Mouse (Mus musculus): Measurements from ENCODE around the gene Dscaml1. TPM values are rescaled to one million over a fixed set of nuclear protein-coding genes. Genes with fewer than 3 reads are reported as not detected.

The Dscaml1 gene
- polyA plus RNA-seq, 1 experiment from 2014 or later = 0.55 TPM

DNA sequence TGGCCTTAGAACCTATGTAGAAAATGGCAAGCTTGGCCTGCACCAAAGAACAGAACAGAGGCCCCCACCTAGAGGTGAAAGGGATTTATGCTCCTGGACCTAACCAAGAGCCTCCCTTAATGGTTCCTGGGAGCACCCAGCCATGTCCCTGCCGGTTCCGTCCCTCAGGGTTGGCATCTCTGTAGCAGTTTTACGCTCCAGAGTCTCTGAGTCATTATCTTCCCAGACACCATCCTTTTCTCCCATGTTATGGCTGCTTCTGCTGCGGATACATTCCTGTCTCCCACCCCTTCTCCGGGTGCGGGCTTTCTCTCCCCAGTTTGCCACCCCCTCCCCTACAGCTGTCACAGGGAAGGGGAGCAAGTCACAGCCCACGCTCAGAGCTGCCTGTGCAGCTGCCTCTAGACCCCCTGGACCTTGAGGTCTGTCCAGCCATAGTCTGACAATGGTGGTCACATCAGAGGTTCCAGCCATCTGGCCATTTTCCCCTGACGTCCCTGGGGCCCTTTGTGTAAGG lies 108.1 kb downstream of the Dscaml1 start:
- no peak overlapping the region for H3K9ac ChIP-seq (ENCODE audit: low read length)
- peaks cover 0 to 3% of the 10 kb centered on the region in 2 experiments; a peak in 2 of 4 replicates for H3K4me1 ChIP-seq (ENCODE audit: control insufficient read depth in 2 of 2, insufficient read depth in 2 of 2, low read length in 2 of 2)
- WGBS = 73% methylated on average over 8 of the region's 8 CpGs
- no peak overlapping the region for H3K27ac ChIP-seq (replicated peaks in 1 of 2; ENCODE audit: control insufficient read depth in 1 of 2, insufficient read depth in 1 of 2, low read depth in 2 of 2, low read length in 2 of 2)
- H3K9me3 ChIP-seq (ENCODE audit: control insufficient read depth, low read length) = no peaks in the 10 kb centered on the region
- H3K27me3 ChIP-seq (ENCODE audit: control insufficient read depth, insufficient read depth, low read length) = no peaks in the 10 kb centered on the region; the same call in 1 of the 2 replicates
- H3K4me2 ChIP-seq (ENCODE audit: low read length) = no peak overlapping the region
- H3K4me3 ChIP-seq (ENCODE audit: control insufficient read depth in 1 of 2, insufficient read depth in 1 of 2, low read depth in 1 of 2, low read length in 2 of 2) = no peak overlapping the region
- no peaks in the 10 kb centered on the region for H3K36me3 ChIP-seq (ENCODE audit: control insufficient read depth, insufficient read depth, low read length)
- no peak for ATAC-seq (ENCODE audit: insufficient number of reproducible peaks, insufficient read depth, low FRiP score, low read depth)

DNA sequence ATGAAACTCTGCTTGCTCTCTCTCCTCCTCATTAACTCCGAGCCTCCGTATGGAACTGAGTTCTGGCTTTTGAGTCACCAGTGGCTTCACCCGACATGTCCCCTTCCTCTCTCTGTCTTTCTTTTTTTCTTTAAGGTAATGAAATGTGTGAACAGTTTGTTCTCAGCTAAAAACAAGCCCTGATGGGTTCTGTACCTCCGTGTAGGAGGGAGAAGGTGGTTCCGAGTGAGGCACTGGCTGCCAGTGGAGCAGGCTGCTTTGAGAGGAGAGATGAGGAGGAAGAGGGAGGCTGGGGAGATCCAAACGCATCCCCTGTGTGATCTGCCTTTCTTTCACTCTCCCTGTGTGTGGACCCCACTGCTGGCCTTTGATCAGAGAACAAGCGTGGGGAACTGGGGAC lies 111.2 kb downstream of the Dscaml1 start:
- Histone ChIP-seq H3K36me3 (ENCODE audit: control insufficient read depth, insufficient read depth, low read length) (no peaks in the 10 kb centered on the region), H3K27me3 (ENCODE audit: control insufficient read depth, insufficient read depth, low read length) (no peaks in the 10 kb centered on the region; the same call in 1 of the 2 replicates), H3K4me2 (ENCODE audit: low read length) (no peak overlapping the region), H3K4me1 (ENCODE audit: control insufficient read depth in 2 of 2, insufficient read depth in 2 of 2, low read length in 2 of 2) (no peaks in the 10 kb centered on the region), H3K9me3 (ENCODE audit: control insufficient read depth, low read length) (no peaks in the 10 kb centered on the region), H3K27ac (replicated peaks in 1 of 2; ENCODE audit: control insufficient read depth in 1 of 2, insufficient read depth in 1 of 2, low read depth in 2 of 2, low read length in 2 of 2) (no peak overlapping the region), H3K4me3 (ENCODE audit: control insufficient read depth in 1 of 2, insufficient read depth in 1 of 2, low read depth in 1 of 2, low read length in 2 of 2) (no peak overlapping the region), H3K9ac (ENCODE audit: low read length) (no peak overlapping the region)
- ATAC-seq (ENCODE audit: insufficient number of reproducible peaks, insufficient read depth, low FRiP score, low read depth) = no peak
- 72% methylated on average over 7 of the region's 7 CpGs for WGBS

DNA sequence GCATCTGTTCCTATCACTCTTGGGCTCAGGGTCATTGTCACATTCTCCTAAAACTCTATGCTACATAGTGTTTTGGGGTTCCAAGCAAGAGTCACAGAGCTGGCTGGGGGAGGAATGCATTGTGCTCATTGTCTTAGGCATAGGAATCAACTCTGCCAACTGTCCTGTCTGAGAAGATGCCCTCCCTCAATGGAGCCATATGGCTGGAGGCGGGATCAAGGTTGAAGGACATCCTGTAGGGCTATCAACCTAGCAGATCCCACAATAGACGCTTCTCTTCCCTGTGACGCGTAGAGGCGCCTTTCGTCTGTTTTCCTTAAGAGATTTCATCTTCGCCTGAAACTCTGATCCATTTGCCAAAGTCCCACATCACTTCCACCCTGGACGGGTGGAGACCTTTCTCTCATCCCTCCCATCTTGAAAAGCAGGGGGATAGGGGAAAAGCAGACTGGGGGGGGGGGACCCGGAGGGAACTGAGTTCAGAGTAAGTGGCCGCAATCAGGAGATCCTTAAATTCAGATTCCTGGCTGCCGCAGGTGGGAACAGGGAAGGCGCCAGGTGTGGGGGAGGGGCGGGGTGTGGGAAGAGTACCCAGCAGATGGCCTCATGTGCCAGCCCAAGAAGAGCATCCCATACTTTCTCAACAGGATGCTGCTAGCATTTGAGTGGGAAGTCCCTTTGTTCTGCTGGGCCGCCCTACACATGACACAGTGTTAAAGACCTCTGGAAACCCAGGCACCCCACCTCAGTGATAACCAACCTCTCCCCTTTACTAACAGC lies 113.0 kb downstream of the Dscaml1 start:
- Histone ChIP-seq H3K9ac (ENCODE audit: low read length) (no peak overlapping the region), H3K36me3 (ENCODE audit: control insufficient read depth, insufficient read depth, low read length) (no peaks in the 10 kb centered on the region), H3K9me3 (ENCODE audit: control insufficient read depth, low read length) (no peaks in the 10 kb centered on the region), H3K4me1 (ENCODE audit: control insufficient read depth in 2 of 2, insufficient read depth in 2 of 2, low read length in 2 of 2) (no peaks in the 10 kb centered on the region), H3K4me2 (ENCODE audit: low read length) (no peak overlapping the region), H3K27ac (replicated peaks in 1 of 2; ENCODE audit: control insufficient read depth in 1 of 2, insufficient read depth in 1 of 2, low read depth in 2 of 2, low read length in 2 of 2) (no peak overlapping the region), H3K27me3 (ENCODE audit: control insufficient read depth, insufficient read depth, low read length) (no peaks in the 10 kb centered on the region; the same call in 1 of the 2 replicates), H3K4me3 (ENCODE audit: control insufficient read depth in 1 of 2, insufficient read depth in 1 of 2, low read depth in 1 of 2, low read length in 2 of 2) (no peak overlapping the region)
- WGBS = 73% methylated on average over 14 of the region's 14 CpGs
- ATAC-seq (ENCODE audit: insufficient number of reproducible peaks, insufficient read depth, low FRiP score, low read depth) = no peak

DNA sequence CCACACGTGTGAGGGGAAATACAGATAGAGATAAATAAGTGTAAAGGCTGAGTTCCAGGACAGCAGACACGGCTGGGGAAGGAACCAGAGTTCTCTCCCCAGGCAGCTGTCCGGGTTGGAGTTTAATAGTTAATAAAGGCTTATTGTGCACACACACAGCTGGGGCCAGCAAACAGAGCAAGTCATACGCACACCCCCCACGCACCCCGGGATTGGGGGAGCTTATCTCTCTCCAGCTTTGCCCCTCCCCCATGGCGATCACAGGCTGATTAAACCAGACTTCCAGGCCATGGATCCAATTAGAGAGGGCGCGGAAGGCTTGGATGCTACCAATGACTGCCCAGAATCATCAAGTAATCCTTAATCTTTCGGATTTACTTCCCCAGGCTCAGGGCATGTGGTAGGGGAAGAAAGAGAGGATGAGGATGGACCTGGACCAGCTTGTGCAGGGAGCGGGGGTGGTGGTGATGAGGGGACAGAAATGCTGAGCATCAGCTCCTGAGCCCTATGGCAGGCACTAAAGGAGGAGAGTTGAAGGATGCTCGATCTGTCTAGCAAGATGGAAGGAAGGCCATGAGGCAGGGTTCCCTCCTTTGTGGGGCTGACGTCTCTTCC lies 119.7 kb downstream of the Dscaml1 start:
- no peak for ATAC-seq (ENCODE audit: insufficient number of reproducible peaks, insufficient read depth, low FRiP score, low read depth)
- H3K9me3 ChIP-seq (ENCODE audit: control insufficient read depth, low read length) = no peaks in the 10 kb centered on the region
- no peaks in the 10 kb centered on the region for H3K36me3 ChIP-seq (ENCODE audit: control insufficient read depth, insufficient read depth, low read length)
- no peaks in the 10 kb centered on the region; the same call in 1 of the 2 replicates for H3K27me3 ChIP-seq (ENCODE audit: control insufficient read depth, insufficient read depth, low read length)
- no peak overlapping the region for H3K4me2 ChIP-seq (ENCODE audit: low read length)
- H3K4me1 ChIP-seq (ENCODE audit: control insufficient read depth in 2 of 2, insufficient read depth in 2 of 2, low read length in 2 of 2) = no peaks in the 10 kb centered on the region
- WGBS = 57% methylated on average over 13 of the region's 13 CpGs
- no peak overlapping the region for H3K9ac ChIP-seq (ENCODE audit: low read length)
- no peak overlapping the region for H3K4me3 ChIP-seq (ENCODE audit: control insufficient read depth in 1 of 2, insufficient read depth in 1 of 2, low read depth in 1 of 2, low read length in 2 of 2)
- no peak overlapping the region for H3K27ac ChIP-seq (replicated peaks in 1 of 2; ENCODE audit: control insufficient read depth in 1 of 2, insufficient read depth in 1 of 2, low read depth in 2 of 2, low read length in 2 of 2)

DNA sequence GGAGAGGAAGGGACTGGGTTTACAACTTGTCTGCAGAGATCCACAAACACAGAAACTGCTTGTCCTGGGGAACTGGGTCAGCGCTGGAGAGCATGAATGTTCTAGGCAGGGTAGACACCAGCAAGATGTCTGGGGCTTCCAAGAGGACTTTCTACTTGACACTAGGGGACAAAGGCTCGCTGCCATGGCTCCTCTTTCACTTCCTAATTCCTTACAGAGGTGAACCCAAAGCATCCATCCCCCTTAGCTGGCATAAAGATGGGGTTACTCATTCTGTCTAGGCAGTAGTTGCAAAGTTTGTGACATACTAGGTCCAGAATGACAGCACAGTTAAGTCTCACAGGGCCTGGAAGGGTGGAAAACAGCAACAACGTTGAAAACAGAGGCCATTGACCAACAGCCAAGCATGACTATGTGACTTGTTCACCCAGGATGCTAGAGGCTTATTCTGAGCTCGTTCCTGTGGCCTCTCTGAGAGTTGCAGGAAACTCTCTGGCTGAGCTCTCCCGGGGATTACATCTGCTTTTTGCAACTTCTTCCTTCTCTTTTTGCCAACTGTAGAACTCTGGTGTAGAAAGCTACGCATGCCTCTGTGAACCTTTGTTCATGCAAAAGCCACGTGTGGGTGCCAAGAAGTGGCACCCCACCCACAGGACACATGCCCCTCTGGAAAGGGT lies 120.6 kb downstream of the Dscaml1 start:
- Histone ChIP-seq H3K4me2 (ENCODE audit: low read length) (no peak overlapping the region), H3K4me1 (ENCODE audit: control insufficient read depth in 2 of 2, insufficient read depth in 2 of 2, low read length in 2 of 2) (no peaks in the 10 kb centered on the region), H3K27ac (replicated peaks in 1 of 2; ENCODE audit: control insufficient read depth in 1 of 2, insufficient read depth in 1 of 2, low read depth in 2 of 2, low read length in 2 of 2) (no peak overlapping the region), H3K9me3 (ENCODE audit: control insufficient read depth, low read length) (no peaks in the 10 kb centered on the region), H3K9ac (ENCODE audit: low read length) (no peak overlapping the region), H3K4me3 (ENCODE audit: control insufficient read depth in 1 of 2, insufficient read depth in 1 of 2, low read depth in 1 of 2, low read length in 2 of 2) (no peak overlapping the region), H3K36me3 (ENCODE audit: control insufficient read depth, insufficient read depth, low read length) (no peaks in the 10 kb centered on the region), H3K27me3 (ENCODE audit: control insufficient read depth, insufficient read depth, low read length) (no peaks in the 10 kb centered on the region)
- WGBS = 68% methylated on average over 7 of the region's 7 CpGs
- no peak for ATAC-seq (ENCODE audit: insufficient number of reproducible peaks, insufficient read depth, low FRiP score, low read depth)

DNA sequence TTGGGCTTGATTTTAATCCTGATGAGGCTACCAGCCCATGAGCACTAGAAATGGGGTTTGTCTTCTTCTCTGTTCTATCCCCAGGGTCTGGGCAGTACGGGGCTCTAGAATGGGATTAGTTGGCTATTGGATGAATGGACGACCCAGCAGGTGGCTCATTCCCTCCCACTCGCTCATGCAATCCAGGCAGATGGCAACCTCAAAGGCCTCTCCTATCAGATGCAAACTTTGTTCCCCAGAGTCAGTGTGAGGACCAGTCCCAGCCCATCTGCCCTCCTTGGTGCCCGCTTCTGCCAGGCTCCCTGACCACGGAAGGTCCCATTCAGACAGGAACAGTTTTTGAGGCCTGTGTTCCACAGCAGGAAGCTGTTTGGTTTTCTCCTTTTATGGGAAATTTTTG lies 123.4 kb downstream of the Dscaml1 start:
- Histone ChIP-seq H3K4me3 (ENCODE audit: control insufficient read depth in 1 of 2, insufficient read depth in 1 of 2, low read depth in 1 of 2, low read length in 2 of 2) (no peak overlapping the region), H3K36me3 (ENCODE audit: control insufficient read depth, insufficient read depth, low read length) (no peaks in the 10 kb centered on the region), H3K27me3 (ENCODE audit: control insufficient read depth, insufficient read depth, low read length) (no peaks in the 10 kb centered on the region), H3K4me2 (ENCODE audit: low read length) (no peak overlapping the region), H3K9me3 (ENCODE audit: control insufficient read depth, low read length) (no peaks in the 10 kb centered on the region), H3K27ac (replicated peaks in 1 of 2; ENCODE audit: control insufficient read depth in 1 of 2, insufficient read depth in 1 of 2, low read depth in 2 of 2, low read length in 2 of 2) (no peak overlapping the region), H3K9ac (ENCODE audit: low read length) (no peak overlapping the region), H3K4me1 (ENCODE audit: control insufficient read depth in 2 of 2, insufficient read depth in 2 of 2, low read length in 2 of 2) (no peaks in the 10 kb centered on the region)
- WGBS = 53% methylated on average over 5 of the region's 5 CpGs
- no peak for ATAC-seq (ENCODE audit: insufficient number of reproducible peaks, insufficient read depth, low FRiP score, low read depth)

DNA sequence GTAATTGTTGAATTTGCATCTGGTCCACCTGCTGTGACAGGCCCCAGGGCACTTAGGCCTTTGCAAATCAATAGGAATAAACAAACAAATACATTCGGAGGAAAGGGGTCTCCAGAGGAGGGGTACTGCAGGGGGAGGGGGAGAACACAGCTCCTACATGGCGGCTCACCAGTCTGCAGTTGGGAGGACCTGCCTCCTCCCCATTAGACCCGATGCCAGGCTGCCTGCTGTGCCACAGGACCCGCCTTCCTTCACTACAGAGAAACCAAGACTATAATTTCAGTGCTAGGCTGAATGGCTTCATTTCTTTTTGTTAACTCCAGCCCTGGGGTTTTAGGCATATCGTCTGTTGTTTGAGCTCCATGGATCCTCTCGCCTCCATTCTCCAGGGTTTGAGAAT lies 123.8 kb downstream of the Dscaml1 start:
- no peaks in the 10 kb centered on the region for H3K36me3 ChIP-seq (ENCODE audit: control insufficient read depth, insufficient read depth, low read length)
- H3K4me1 ChIP-seq (ENCODE audit: control insufficient read depth in 2 of 2, insufficient read depth in 2 of 2, low read length in 2 of 2) = peaks cover 0 to 2% of the 10 kb centered on the region in 2 experiments; a peak in 1 of 4 replicates
- H3K27ac ChIP-seq (replicated peaks in 1 of 2; ENCODE audit: control insufficient read depth in 1 of 2, insufficient read depth in 1 of 2, low read depth in 2 of 2, low read length in 2 of 2) = no peak overlapping the region
- H3K9ac ChIP-seq (ENCODE audit: low read length) = no peak overlapping the region
- WGBS = 51% methylated on average over 6 of the region's 6 CpGs
- H3K4me2 ChIP-seq (ENCODE audit: low read length) = no peak overlapping the region
- no peaks in the 10 kb centered on the region for H3K27me3 ChIP-seq (ENCODE audit: control insufficient read depth, insufficient read depth, low read length)
- H3K9me3 ChIP-seq (ENCODE audit: control insufficient read depth, low read length) = no peaks in the 10 kb centered on the region
- no peak overlapping the region for H3K4me3 ChIP-seq (ENCODE audit: control insufficient read depth in 1 of 2, insufficient read depth in 1 of 2, low read depth in 1 of 2, low read length in 2 of 2)
- no peak for ATAC-seq (ENCODE audit: insufficient number of reproducible peaks, insufficient read depth, low FRiP score, low read depth)
